Mouse (Mus musculus): ENCODE results near the gene Pglyrp3. TPM values are rescaled to one million over a fixed set of nuclear protein-coding genes. Genes with fewer than 3 reads are reported as not detected.
A peak's percentile ranks its signal among the peaks of the same experiment; 100 is the strongest.
"Not testable (repeated sequence)": the region's sequence is repeated elsewhere in the genome, so short reads cannot be mapped to it uniquely, and the experiment has no call there.

The Pglyrp3 gene
- polyA plus RNA-seq (2015; fragmentation: Nextera tagmentation; extraction: Ambion mirVana): not detected in 2 replicates

- no peak within 1 kb of the TSS for H3K4me2 ChIP-seq (replicated peaks; ENCODE audit: low read depth, low read length)
- no peak within 1 kb of the TSS for H3K27ac ChIP-seq (ENCODE audit: low read length)
- no peak within 1 kb of the TSS for H3K4me3 ChIP-seq (ENCODE audit: low read length)
- H3K36me3 ChIP-seq (ENCODE audit: insufficient read depth, low read length): no peaks in the 10 kb centered on the region
- no peaks in the 10 kb centered on the region for H3K4me1 ChIP-seq (ENCODE audit: insufficient read depth, low read length)
- no peaks in the 10 kb centered on the region for H3K9me3 ChIP-seq (ENCODE audit: low read length)
- no peaks in the 10 kb centered on the region for H3K27me3 ChIP-seq (ENCODE audit: insufficient read depth, low read length)
- no peak for ATAC-seq (ENCODE audit: low FRiP score, low TSS enrichment)
- 82% methylated on average over 1 of the region's 1 CpGs for WGBS
- no peak within 1 kb of the TSS for H3K9ac ChIP-seq (replicated peaks; ENCODE audit: low read length)
Observed at GRCm38 (mm10) chr3:92014283-92014682, at the start of gene Pglyrp3. TSS of gene Pglyrp3 (plus strand) at chr3:92014583.

- Histone ChIP-seq H3K9ac (replicated peaks; ENCODE audit: low read length) (no peak overlapping the region), H3K4me1 (ENCODE audit: insufficient read depth, low read length) (no peaks in the 10 kb centered on the region), H3K4me2 (replicated peaks; ENCODE audit: low read depth, low read length) (no peak overlapping the region), H3K27ac (ENCODE audit: low read length) (no peak overlapping the region), H3K27me3 (ENCODE audit: insufficient read depth, low read length) (no peaks in the 10 kb centered on the region), H3K9me3 (ENCODE audit: low read length) (no peaks in the 10 kb centered on the region), H3K36me3 (ENCODE audit: insufficient read depth, low read length) (no peaks in the 10 kb centered on the region), H3K4me3 (ENCODE audit: low read length) (no peak overlapping the region)
- 63% methylated on average over 1 of the region's 1 CpGs for WGBS
- no peak for ATAC-seq (ENCODE audit: low FRiP score, low TSS enrichment)
Observed at GRCm38 (mm10) chr3:92011001-92011400, 3.4 kb upstream of the Pglyrp3 start.

DNA sequence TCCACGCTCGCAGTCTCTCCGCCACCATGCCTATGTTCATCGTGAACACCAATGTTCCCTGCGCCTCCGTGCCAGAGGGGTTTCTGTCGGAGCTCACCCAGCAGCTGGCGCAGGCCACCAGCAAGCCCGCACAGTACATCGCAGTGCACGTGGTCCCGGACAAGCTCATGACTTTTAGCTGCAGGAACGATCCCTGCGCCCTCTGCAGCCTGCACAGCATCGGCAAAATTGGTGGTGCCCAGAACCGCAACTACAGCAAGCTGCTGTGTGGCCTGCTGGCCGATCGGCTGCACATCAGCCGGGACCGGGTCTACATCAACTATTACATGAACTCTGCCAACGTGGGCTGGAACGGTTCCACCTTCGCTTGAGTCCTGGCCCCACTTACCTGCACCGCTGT is 10.2 kb downstream of the Pglyrp3 start:
- H3K27ac ChIP-seq (ENCODE audit: low read length); H3K27me3 ChIP-seq (ENCODE audit: insufficient read depth, low read length); H3K9me3 ChIP-seq (ENCODE audit: low read length); ATAC-seq (ENCODE audit: low FRiP score, low TSS enrichment); H3K4me1 ChIP-seq (ENCODE audit: insufficient read depth, low read length); H3K36me3 ChIP-seq (ENCODE audit: insufficient read depth, low read length); H3K9ac ChIP-seq (replicated peaks; ENCODE audit: low read length); H3K4me2 ChIP-seq (replicated peaks; ENCODE audit: low read depth, low read length); H3K4me3 ChIP-seq (ENCODE audit: low read length): not testable (repeated sequence)
- 67% methylated on average over 24 of the region's 24 CpGs for WGBS

- H3K4me2 ChIP-seq (replicated peaks; ENCODE audit: low read depth, low read length): no peak overlapping the region
- WGBS: 47% methylated on average over 2 of the region's 2 CpGs
- H3K4me1 ChIP-seq (ENCODE audit: insufficient read depth, low read length): no peaks in the 10 kb centered on the region
- ATAC-seq (ENCODE audit: low FRiP score, low TSS enrichment): no peak
- no peaks in the 10 kb centered on the region for H3K27me3 ChIP-seq (ENCODE audit: insufficient read depth, low read length)
- no peaks in the 10 kb centered on the region for H3K9me3 ChIP-seq (ENCODE audit: low read length)
- H3K27ac ChIP-seq (ENCODE audit: low read length): no peak overlapping the region
- H3K9ac ChIP-seq (replicated peaks; ENCODE audit: low read length): no peak overlapping the region
- no peaks in the 10 kb centered on the region for H3K36me3 ChIP-seq (ENCODE audit: insufficient read depth, low read length)
- no peak overlapping the region for H3K4me3 ChIP-seq (ENCODE audit: low read length)
Observed at GRCm38 (mm10) chr3:92033203-92033602, 18.8 kb downstream of the Pglyrp3 start.

- Histone ChIP-seq H3K4me1 (ENCODE audit: insufficient read depth, low read length) (no peaks in the 10 kb centered on the region), H3K27me3 (ENCODE audit: insufficient read depth, low read length) (no peaks in the 10 kb centered on the region), H3K9ac (replicated peaks; ENCODE audit: low read length) (no peak overlapping the region), H3K4me2 (replicated peaks; ENCODE audit: low read depth, low read length) (no peak overlapping the region), H3K9me3 (ENCODE audit: low read length) (no peaks in the 10 kb centered on the region), H3K27ac (ENCODE audit: low read length) (no peak overlapping the region), H3K4me3 (ENCODE audit: low read length) (no peak overlapping the region), H3K36me3 (ENCODE audit: insufficient read depth, low read length) (no peaks in the 10 kb centered on the region)
- ATAC-seq (ENCODE audit: low FRiP score, low TSS enrichment): no peak
- 65% methylated on average over 1 of the region's 1 CpGs for WGBS
Observed at GRCm38 (mm10) chr3:92033892-92034291, 19.5 kb downstream of the Pglyrp3 start.

GRCm38 (mm10) chr3:92050382-92051054 is 36.1 kb downstream of the Pglyrp3 start:
- Histone ChIP-seq H3K4me1 (ENCODE audit: insufficient read depth, low read length) (no peaks in the 10 kb centered on the region), H3K4me3 (ENCODE audit: low read length) (no peak overlapping the region), H3K9ac (replicated peaks; ENCODE audit: low read length) (no peak overlapping the region), H3K27me3 (ENCODE audit: insufficient read depth, low read length) (no peaks in the 10 kb centered on the region), H3K9me3 (ENCODE audit: low read length) (no peaks in the 10 kb centered on the region), H3K36me3 (ENCODE audit: insufficient read depth, low read length) (no peaks in the 10 kb centered on the region), H3K27ac (ENCODE audit: low read length) (no peak overlapping the region), H3K4me2 (replicated peaks; ENCODE audit: low read depth, low read length) (no peak overlapping the region)
- ATAC-seq (ENCODE audit: low FRiP score, low TSS enrichment): no peak
- 52% methylated on average over 6 of the region's 6 CpGs for WGBS

DNA sequence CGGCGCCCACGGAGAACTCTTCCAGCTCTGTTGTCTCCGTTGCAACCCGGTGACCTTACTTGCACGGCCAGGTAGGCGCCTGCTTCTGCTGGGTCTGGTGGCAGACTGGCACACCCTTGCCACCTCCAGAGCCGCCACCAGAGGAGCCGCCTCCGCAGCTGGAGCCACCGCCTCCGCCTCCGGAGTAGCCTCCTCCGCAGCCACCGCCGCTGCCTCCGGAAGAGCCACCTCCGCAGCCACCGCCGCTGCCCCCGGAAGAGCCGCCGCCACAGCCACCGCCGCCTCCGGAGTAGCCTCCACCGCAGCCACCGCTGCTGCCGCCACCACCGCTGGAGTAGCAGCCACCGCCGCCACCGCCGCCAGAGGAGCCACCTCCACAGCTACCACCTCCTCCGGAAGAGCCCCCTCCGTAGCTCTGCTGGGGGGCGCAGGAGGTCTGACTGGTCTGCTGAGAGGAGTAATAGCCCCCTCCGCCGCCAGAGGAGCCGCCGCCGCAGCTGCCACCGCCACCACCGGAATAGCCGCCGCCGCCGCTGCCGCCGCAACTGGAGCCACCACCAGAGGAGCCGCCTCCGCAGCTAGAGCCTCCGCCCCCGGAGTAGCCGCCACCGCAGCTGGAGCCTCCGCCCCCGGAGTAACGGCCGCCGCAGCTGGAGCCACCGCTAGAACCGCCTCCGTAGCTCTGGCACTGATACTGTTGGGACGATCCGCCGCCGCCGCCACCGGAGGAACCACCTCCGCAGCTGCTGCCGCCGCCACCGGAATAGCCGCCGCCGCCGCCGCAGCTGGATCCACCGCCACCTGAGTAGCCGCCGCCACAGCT is 66.3 kb downstream of the Pglyrp3 start:
- Histone ChIP-seq H3K9me3 (ENCODE audit: low read length) (no peaks in the 10 kb centered on the region), H3K27ac (ENCODE audit: low read length) (peak overlapping the region; percentile 50; the same call in 1 of the 2 replicates), H3K4me1 (ENCODE audit: insufficient read depth, low read length) (no peaks in the 10 kb centered on the region; the same call in 1 of the 2 replicates), H3K4me3 (ENCODE audit: low read length) (peak overlapping the region; percentile 73), H3K36me3 (ENCODE audit: insufficient read depth, low read length) (no peaks in the 10 kb centered on the region), H3K4me2 (replicated peaks; ENCODE audit: low read depth, low read length) (peak overlapping the region; percentile 96), H3K27me3 (ENCODE audit: insufficient read depth, low read length) (peaks cover 24% of the 10 kb centered on the region), H3K9ac (replicated peaks; ENCODE audit: low read length) (peak overlapping the region; percentile 64)
- under 1% methylated on average over 67 of the region's 82 CpGs for WGBS
- peak; percentile 88 for ATAC-seq (ENCODE audit: low FRiP score, low TSS enrichment)

Small RNAs within 50 kb of the gene (microRNA-seq; reads per million reads assigned to microRNA genes)
- gene Gm23697 (not detected), gene Gm25145 (not detected)

Other genes with a start within 250 kb of the Pglyrp3 start
- 0.63 and 0.69 TPM in 2 replicates for gene Lor, start 68.6 kb downstream of the Pglyrp3 start, polyA plus RNA-seq (2015; fragmentation: Nextera tagmentation; extraction: Ambion mirVana)
- gene Prr9, start 109.4 kb downstream of the Pglyrp3 start, polyA plus RNA-seq (2015; fragmentation: Nextera tagmentation; extraction: Ambion mirVana): not detected in 2 replicates
- gene Lelp1, start 128.2 kb downstream of the Pglyrp3 start, polyA plus RNA-seq (2015; fragmentation: Nextera tagmentation; extraction: Ambion mirVana): not detected in 2 replicates
- gene Sprr2a1, start 201.2 kb downstream of the Pglyrp3 start, polyA plus RNA-seq (2015; fragmentation: Nextera tagmentation; extraction: Ambion mirVana): 0.12 TPM in 1 of 2 replicates, not detected in the other
- 2.8 and 3.6 TPM in 2 replicates for gene Sprr2a2, start 201.3 kb downstream of the Pglyrp3 start, polyA plus RNA-seq (2015; fragmentation: Nextera tagmentation; extraction: Ambion mirVana)

Data from kidney, embryonic 16.5 days (tissue).